Mouse (Mus musculus) spleen, adult 12 weeks (tissue): Measurements from ENCODE around the gene Ip6k2.

Experiments
- DNase-seq: peaks from one replicate; pipeline ENCODE4 v3.0.0; 2022; ENCODE audit warnings: low spot score

Ip6k2 gene

DNA sequence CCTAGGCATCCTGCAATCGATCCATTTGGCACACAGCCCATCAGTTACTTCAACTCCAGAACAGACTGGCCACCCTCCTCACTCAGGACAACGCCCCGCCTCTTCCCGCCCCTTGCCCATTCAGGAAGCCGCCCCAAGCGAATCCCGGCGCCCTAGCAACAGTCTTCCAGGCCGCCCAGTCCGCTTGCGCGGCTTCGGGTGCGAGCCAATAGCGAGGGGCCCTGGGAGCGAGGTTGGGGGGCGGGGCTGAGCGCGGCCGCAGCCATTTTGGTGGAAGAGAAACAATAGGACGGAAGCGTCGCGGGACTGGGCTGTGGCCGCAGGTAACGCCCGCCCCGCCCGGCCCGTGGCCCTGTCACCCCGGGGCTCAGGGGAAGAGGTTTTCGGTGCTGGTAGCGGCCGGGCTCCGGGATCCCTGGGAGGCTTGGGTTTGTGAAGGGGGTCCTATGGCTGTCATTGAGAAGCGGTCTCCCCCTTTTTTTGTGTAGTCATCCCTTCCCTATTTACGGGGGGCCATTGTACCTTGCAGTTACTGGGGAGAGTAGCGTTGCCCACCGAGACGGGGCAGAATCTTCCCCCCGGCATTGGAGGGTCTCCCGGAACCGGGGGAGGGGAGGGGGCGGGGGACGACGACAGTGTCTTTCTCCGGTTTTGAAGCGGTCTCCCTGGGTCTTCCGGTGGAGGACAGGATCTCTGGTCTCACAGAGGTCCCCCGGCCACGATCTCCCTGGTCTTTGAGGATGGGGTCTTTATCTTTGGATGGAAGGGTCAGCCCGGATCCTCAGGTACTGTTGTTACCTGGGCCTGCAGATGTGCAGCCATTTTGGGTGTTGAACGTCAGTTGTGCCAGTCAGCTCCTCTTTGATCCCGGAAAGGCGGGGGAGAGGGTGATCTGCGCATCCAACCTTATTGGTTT is at the start of gene Ip6k2:
Gene Ip6k2 (plus strand): TSS at position 249 of the 916 bp plus-strand sequence.
- DNase-seq = peak; percentile 86

DNA sequence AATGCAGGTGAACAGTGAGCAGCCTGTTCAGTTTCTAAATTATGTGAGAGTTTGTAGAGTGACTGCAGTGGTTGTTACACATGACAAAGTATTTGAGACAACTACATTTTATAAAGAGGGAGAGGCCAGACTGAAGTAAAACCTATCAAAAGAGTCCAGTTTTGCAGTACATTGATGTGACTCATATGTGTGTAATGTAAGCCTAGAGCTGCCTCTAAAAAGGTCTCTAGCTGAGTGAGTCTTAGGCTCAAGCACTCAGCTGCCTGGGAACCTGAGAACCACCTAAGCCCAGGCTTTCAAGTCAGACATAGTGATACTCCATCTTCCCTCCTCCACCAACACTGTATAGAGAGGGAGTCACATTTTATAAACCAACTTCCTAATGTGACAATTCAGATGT is 49.0 kb upstream of the Ip6k2 start:
- DNase-seq = no peak

DNA sequence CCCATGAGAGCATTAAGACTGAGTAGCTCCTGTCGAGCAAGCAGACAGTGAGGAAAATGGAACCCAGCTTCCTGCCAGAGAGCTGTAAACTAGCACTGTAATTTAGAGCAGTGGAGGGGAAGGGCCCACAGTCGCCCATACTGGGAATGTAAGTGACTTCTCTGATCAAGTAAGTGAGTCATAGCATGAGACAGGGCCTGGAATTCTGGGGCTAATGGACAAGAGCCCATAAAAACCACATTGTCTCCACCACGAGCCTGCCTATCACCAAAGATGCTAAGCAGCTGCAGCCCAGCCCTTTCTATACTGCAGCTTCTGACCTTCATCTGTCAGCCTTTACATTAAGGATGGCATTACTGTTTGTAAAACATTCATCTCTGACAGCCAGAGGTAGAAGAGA is 44.4 kb upstream of the Ip6k2 start:
- DNase-seq = no peak

DNA sequence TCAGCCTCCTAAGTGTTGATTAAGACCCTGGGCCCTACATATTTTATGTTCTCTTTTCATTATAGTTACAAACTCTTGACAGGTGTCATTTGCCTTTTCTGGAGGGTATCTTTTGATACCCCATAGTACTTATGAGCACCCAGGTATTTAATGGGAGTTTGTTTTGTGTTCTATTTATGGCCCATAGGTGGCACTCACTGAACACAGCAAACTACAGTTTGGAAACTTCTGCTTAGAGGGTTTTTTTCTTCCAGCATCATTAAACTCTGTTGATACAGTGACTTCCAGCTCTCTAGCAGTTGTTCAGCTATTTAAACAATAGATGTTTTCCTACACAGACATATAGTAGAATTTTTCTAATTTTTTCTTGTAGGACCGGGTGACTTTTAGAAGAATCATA is 43.5 kb upstream of the Ip6k2 start:
- no peak for DNase-seq

DNA sequence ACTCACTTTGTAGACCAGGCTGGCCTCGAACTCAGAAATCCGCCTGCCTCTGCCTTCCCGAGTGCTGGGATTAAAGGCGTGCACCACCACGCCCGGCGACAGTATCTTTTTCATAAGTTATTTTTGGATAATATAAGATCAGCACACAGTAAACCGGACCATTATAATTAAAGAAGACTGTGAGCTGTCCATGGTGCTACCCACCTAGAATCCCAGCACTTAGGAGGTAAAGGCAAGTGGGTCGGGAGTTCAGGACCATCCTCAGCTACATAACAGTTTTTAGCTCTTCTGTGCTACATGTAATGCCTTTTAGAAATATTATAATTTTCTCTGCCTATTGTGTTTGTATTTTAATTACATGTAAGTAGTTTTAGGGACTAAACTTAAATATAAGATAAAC is 41.5 kb upstream of the Ip6k2 start:
- DNase-seq = no peak

DNA sequence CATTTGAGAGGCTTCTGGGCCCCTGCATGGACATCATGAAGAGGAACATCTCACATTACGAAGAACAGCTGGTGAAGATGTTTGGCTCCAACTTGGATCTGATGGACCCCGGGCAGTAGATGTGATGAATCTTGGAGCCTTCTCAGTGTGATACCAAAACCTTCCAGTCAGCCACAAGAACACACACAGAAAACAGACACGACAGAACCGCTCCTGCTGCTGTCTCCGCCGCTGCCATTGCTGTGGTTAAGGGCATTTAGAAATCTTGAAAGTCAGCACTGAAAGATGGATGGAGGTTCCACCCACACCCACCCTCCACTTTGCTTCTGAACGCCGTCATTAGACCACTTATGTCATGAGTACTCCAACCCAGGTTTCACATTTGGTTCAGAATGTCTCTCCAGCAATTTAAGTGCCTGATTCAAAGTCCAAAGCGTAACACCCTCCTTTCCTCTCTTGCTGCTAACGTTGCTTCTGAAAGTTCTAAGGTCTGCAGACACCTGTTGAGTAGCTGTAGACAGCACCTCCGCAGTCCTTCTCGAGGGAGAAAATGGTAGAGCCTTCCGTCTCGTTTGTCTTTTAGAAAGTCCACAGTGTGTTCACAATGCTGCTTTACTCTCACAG is 36.6 kb upstream of the Ip6k2 start:
- DNase-seq = no peak

DNA sequence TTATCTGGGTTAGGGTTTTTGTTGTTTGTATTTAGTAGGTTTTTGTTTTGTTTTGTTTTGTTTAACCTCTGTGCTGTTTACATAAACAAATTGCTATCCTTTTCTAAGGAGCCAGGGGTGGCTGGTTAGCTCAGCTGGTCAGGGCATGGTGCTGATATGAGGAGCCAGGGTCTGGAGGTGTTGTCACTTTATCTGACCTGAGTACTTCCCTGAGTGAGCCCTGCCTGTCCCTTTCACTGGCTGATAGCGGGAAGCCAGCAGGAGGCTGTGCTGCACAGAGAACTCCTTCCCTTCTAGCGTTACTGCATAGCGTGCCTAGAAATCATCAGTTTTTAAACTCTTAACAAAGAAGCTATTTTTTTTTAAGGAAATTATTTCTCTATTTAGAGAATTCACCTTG is 35.9 kb upstream of the Ip6k2 start:
- no peak for DNase-seq

DNA sequence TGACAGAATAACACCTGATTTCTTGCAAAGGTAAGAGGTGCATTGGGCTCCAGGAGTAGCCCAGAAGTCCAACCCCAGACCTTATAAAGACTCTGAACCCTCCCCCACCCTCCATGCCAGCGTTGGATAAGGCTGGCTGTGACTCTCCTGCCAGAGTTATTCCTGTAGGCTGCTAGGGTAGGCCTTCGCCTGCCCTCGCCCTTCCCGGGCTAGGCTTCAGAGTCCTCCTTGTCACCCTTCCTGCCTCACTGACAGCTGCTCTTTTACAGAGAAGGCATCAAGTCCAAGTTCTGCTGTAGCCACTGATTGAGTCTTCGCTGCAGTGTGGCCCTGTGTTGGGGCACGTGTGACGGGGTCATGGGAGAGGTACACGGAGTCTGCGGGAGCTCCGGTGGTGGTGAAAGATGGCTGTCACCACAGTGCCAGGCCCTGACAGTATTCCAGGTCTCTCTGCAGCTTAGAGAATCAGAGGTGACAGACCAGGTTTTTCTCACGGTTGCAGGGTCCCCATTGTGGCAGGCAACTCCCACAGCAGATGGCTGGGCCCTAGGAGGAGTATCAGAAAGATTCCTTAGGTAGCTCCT is 34.9 kb upstream of the Ip6k2 start:
- DNase-seq = no peak

DNA sequence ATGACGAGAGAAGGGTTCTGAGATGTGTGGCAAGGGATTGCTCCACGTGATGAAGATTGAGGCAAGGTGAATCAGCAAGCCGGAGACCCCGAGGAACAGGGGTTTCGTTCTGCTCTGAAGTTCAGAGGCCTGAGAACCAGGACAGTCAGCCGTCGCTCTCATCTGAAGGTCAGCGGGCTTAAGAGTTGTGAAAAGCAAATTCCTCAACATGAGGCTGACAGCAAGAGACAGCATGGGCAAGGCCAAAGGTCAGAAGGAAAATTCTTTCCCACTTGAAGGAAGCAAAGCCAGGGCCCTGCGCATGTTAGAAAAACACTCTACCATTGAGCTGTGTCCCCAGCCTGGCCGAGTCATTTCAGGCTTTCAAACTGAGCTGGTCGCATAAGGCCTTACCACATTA is 33.0 kb upstream of the Ip6k2 start:
- DNase-seq = no peak

DNA sequence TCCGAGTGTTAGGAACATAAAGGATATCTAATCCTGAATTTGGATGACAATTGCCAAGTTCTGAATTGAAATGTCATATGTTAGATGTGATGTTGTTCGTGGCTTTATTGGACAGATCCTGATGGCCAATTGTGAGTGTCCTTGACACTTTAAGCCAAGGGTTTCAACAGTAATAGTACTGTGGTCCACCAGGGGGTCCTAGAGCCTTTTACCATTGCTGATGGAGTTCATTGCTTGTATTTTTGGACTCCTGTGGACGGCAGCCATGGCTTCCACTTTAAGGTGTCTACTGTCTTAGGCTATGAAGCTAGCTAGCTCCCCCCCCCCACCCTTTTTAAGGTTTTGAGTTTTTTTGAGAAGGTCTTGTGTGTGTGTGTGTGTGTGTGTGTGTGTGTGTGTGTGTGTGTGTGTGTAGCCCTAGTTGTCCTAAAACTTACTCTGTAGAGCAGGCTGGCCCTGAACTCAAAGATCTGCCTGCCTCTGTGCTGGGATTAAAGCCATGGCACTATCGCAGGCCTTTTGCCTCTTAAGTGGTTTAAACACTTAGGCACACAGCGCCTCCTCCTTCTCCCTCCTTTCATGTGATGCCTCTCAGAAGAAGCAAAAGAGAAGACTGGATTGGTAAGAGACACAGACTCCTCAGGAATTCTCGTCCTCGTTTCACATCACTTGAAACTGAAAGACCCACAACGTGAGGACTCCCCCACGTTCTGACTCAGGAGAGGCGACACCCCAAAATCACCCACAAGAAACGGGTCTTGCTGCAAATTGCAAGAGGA is 31.3 kb upstream of the Ip6k2 start:
- DNase-seq = no peak

DNA sequence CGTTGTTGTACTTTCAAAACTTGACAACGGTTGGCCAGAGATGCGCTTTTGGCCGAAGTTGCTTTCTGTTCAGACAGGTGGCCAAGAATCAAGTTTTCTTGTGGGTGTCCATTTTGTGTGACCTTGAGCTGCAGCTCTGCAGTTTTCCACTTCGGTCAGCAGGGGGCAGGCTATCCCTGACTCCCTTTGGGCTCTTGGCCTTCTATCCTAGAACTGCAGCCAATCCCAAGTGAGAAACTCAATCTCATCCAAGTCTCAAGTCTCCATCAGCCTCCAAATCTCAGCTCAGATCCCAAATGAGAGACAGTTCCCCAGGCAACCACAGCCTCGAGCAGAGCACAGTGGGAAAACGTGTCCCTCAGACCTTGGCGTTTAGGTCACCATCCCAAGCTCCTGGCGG is 30.3 kb upstream of the Ip6k2 start:
- DNase-seq = peak; percentile 9

DNA sequence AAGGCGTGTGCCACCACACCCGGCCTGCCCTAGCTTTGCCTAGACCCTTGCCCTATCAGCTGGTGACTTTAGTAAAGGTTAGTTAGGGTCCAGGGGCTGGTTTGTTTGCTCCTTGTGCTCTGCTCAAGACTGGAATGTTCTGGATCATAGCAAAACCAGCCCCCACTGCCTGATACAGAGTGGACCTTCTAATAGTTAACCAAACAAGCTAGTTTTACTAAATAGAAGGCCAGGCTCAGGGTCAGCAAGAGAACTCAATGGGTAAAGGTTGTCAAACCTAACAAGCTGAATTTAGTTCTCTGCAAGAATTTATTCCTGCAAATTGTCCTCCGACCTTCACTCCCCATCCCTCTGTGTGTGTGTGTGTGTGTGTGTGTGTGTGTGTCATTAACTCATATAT is 29.6 kb upstream of the Ip6k2 start:
- no peak for DNase-seq

DNA sequence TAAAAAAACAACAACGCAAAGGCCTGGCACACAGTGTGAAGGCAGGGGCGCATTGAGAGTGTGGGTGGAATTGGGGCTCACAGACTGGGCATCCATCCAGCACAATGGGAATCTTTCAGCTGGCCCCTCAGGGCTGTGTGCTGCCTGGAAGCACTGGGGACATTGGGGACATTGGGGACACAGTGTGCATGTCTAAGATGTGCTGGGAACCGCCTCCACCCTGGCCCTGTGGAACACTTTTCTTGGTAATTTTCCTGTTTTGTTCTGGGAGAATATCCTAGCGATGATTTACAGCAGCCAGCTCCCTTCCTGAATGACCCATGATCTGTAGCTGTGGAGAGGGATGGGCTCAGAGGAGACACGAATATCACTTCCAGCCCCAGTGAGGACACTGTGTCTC is 29.2 kb upstream of the Ip6k2 start:
- DNase-seq = no peak

DNA sequence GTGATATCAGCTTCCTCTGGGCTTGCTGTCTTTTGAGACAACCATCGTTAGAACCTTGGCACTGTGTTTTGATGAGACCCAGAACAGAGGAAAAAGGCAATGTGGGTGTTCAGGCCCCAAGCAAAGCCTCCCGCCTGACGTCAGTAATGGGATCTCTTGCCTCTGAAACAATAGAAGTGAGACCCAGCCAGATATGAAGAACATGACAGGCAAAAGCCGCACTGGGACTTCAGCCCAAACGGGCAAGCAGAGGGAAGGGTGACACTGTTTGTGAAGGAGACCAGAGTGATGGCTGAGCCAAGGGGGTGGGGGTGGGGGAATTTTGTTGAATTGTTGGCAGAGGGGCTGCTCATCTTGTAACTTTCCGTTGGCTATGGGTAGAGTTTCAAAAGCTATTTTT is 26.2 kb upstream of the Ip6k2 start:
- DNase-seq = no peak

DNA sequence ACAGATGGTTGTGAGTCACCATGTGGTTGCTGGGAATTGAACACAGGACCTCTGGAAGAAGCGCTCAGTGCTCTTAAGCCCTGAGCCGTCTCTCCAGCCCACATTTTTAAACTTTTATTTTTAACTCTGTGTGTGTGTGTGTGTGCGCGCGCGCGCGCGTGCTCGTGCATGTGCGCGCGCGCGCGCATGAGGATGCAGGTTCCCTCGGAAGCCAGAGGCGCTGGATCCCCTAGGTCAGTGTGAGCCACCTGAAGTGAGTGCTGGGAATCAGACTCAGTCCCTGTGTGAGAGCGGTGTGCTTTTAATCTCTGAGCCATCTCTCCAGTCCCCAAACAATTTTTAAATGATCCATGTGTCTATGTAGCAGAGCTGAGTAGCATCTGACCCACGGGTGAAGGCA is 24.5 kb upstream of the Ip6k2 start:
- DNase-seq = no peak

DNA sequence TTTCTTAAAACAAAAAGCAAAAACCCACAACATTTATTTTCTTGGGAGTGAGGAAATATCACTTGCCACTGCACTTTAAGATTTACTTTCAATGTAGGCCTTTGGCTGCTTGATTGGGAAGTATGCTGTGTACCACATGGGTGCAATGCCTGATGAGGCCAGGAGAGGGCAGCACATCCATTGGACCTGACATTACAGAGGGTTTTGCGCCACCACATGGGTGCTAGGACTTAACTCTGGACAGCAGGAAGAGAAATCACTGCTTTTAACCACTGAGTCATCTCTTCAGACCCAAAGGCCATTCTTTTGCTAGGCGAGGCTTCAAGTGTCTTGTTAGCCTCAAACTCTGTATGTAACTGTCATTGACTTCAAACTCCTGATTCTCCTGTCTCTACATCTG is 23.8 kb upstream of the Ip6k2 start:
- DNase-seq = peak; percentile 48

DNA sequence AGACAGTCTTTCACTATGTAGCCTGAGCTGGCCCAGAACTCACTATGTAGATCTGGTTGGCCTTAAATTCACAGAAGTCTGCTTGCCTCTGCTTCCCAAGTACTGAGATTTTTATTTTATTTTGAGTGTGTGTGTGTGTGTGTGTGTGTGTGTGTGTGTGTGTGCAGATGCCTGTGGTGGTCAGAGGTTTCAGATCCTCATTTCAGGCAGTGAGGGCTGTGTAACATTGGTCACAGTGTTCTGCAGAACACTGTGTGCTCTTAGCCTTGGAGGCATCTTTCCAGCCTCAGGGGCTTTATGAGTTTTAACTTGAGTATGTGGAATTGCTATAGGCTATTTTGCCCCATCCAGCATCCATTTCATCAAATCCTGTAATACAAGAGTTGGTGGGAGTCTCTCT is 22.0 kb upstream of the Ip6k2 start:
- no peak for DNase-seq

DNA sequence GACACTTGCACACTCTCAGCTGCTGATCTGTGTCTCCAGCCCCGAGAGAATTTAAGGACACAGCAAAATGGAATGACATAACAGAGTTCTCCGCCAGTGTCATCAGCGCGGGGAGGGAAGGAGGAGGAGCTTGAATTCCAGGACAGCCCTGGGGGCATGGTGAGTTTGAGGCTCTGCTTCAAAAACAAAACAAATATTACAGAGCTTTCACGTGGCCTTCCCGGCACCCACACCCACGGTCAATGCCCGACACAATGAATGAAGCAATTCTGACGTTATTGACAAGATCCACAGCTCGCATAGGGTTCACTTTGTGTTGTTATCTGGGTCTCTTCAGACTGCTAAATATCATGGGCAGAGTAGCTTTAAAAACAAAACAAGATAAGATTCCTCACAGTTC is 18.6 kb upstream of the Ip6k2 start:
- DNase-seq = no peak

DNA sequence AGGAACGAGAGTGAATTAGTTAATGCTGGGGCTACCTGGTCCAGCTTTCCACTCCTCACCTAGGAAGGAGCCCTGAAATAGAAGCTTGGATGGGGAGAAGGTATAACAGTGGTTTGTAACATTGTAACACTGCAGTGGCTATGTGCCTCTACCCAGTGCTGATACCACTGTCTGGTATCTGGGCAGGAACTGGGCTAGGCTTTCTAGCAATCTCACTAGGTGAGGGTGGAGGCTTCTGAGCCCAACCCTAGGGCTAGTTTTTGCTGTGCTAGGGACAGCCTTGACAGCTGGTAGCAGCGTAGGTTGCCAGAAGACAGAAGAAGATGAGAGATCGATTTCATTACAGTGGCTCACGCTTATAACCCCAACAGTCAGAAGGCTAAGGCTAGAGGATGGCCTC is 7.0 kb upstream of the Ip6k2 start:
- no peak for DNase-seq

DNA sequence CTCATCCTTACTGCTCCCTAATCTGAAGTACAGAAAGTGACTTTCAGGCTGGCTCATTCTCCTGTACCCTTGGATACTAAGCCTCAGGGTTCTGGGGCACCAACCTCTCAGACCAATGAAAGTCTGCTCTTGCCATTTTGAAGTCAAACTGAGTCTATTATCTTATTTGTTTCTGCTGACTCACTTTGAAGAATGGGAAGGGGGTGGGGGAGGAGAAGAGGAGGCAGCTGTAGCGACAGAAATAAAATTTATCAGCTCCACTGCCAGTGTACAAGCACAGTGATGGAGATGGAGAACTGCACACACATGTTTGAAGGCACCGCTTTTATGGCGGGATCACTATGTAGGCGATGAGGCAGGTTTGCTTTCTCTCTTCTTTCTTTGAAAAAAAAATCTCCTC is 6.3 kb upstream of the Ip6k2 start:
- no peak for DNase-seq

DNA sequence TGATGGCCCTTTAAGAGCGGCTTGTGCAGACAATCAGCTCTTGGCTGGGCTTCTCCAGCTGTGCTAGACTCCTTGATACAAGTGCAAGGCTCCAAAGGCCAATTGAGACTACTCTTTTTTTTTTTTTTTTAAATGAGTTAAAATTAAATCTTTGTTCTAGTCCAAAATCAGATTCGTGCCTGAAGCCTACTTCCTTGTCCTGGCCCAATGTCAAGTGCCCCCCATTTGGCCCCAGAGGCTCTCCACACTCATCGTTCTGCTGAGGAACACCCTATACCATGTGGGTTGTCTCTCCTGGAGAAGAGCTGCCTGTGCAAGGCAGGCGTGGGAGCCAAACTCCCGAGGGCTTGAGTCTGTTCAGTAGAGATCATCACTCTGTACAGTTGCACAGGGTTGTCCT is 2.6 kb upstream of the Ip6k2 start:
- DNase-seq = no peak

DNA sequence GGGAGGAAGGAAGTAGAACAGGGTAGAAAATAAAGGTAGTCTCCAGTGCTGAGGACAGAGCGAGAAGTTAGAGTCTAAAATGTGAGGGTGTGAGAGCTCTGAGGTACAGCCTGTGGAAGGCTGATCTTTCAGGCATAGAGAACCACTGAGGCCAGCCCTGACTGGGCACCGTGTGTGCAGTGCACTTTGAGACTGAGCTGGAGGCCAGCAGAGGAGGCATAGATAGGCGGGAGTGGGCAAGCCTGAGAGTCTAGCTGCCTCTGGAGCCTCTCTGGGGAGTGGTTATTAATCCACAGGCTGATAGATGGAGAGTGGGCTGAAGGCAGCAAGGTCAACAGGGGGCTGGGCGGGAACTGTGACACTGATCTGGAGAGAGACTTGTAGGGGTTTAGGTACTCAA is 1.7 kb upstream of the Ip6k2 start:
- no peak for DNase-seq
